Mouse (Mus musculus): ENCODE measurements at regions not wholly inside any gene's neighbourhood (a gene's known extent, or its start where the extent isn't known, plus 50 kb on each side); places are given as distances from the start of the nearest gene placed in this dataset.

- Histone ChIP-seq H3K27ac (ENCODE audit: insufficient read depth, low read depth, low read length) (peak overlapping the region; percentile 0; the same call in 1 of the 2 replicates), H3K36me3 (ENCODE audit: control insufficient read depth, insufficient read depth, low read length) (no peaks in the 10 kb centered on the region), H3K4me3 (ENCODE audit: low read depth, low read length) (no peak overlapping the region), H3K4me1 (ENCODE audit: control insufficient read depth, insufficient read depth, insufficient read length, low read length) (peaks cover 20% of the 10 kb centered on the region), H3K27me3 (ENCODE audit: control insufficient read depth, insufficient read depth, low read length) (no peaks in the 10 kb centered on the region)
- TF ChIP-seq POLR2A (IDR thresholded peaks at IDR 0.05; ENCODE audit: low read depth, low read length) (no peak), CTCF (IDR thresholded peaks at IDR 0.05; ENCODE audit: extremely low read depth, insufficient read length, insufficient replicate concordance, low read depth, low read length) (no peak)
- WGBS, result 70% methylated on average over 5 of the region's 5 CpGs
Observed at GRCm38 (mm10) chr15:36873884-36874243, 133.7 kb downstream of the Zfp706 start.

GRCm38 (mm10) chr15:36873058-36873883, 134.3 kb downstream of the Zfp706 start:
- WGBS, result 26% methylated on average over 10 of the region's 10 CpGs
- Histone ChIP-seq H3K4me1 (ENCODE audit: control insufficient read depth, insufficient read depth, insufficient read length, low read length) (peaks cover 16% of the 10 kb centered on the region), H3K4me3 (ENCODE audit: low read depth, low read length) (no peak overlapping the region)

DNA sequence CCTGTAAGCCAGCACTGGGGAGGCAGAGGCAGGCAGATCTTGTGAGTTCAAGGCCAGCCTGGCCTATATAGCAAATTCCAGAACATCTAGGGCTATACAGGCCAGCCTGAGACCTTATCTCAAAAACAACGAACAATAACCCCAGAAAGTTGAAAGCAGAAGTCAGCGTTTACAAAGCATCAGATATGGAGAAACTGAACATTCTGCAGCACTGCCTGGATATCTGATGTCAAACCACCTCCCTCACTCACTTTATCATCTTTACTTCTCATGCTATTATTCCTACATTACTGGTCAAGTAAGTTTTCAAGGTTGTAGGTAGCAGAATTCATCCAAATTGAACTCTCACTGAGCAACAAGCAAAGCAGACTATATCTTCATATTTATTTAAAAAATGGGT, 135.0 kb downstream of the Zfp706 start:
- Histone ChIP-seq H3K36me3 (ENCODE audit: control insufficient read depth, insufficient read depth, low read length) (no peaks in the 10 kb centered on the region), H3K27ac (ENCODE audit: insufficient read depth, low read depth, low read length) (no peak overlapping the region), H3K27me3 (ENCODE audit: control insufficient read depth, insufficient read depth, low read length) (no peaks in the 10 kb centered on the region), H3K4me1 (ENCODE audit: control insufficient read depth, insufficient read depth, insufficient read length, low read length) (peaks cover 12% of the 10 kb centered on the region), H3K4me3 (ENCODE audit: low read depth, low read length) (no peak overlapping the region)
- TF ChIP-seq POLR2A (IDR thresholded peaks at IDR 0.05; ENCODE audit: low read depth, low read length) (no peak), CTCF (IDR thresholded peaks at IDR 0.05; ENCODE audit: extremely low read depth, insufficient read length, insufficient replicate concordance, low read depth, low read length) (no peak)
- 40% methylated on average over 2 of the region's 2 CpGs for WGBS

More at GRCm38 (mm10) chr15:36873058-36873883, 134.3 kb downstream of the Zfp706 start:
- Histone ChIP-seq H3K36me3 (ENCODE audit: control insufficient read depth, insufficient read depth, low read length) (no peaks in the 10 kb centered on the region), H3K27me3 (ENCODE audit: control insufficient read depth, insufficient read depth, low read length) (no peaks in the 10 kb centered on the region), H3K27ac (ENCODE audit: insufficient read depth, low read depth, low read length) (peak overlapping the region; percentile 0; the same call in 1 of the 2 replicates)
- TF ChIP-seq CTCF (IDR thresholded peaks at IDR 0.05; ENCODE audit: extremely low read depth, insufficient read length, insufficient replicate concordance, low read depth, low read length) (no peak), POLR2A (IDR thresholded peaks at IDR 0.05; ENCODE audit: low read depth, low read length) (no peak)

- 84% methylated on average over 7 of the region's 7 CpGs for WGBS
- Histone ChIP-seq H3K27me3 (ENCODE audit: control insufficient read depth, insufficient read depth, low read length) (no peaks in the 10 kb centered on the region), H3K36me3 (ENCODE audit: control insufficient read depth, insufficient read depth, low read length) (no peaks in the 10 kb centered on the region), H3K4me3 (ENCODE audit: low read depth, low read length) (no peak overlapping the region), H3K27ac (ENCODE audit: insufficient read depth, low read depth, low read length) (no peak overlapping the region), H3K4me1 (ENCODE audit: control insufficient read depth, insufficient read depth, insufficient read length, low read length) (peaks cover 13% of the 10 kb centered on the region)
- TF ChIP-seq CTCF (IDR thresholded peaks at IDR 0.05; ENCODE audit: extremely low read depth, insufficient read length, insufficient replicate concordance, low read depth, low read length) (no peak), POLR2A (IDR thresholded peaks at IDR 0.05; ENCODE audit: low read depth, low read length) (no peak)
Observed at GRCm38 (mm10) chr15:36870717-36871116, 136.9 kb downstream of the Zfp706 start.

DNA sequence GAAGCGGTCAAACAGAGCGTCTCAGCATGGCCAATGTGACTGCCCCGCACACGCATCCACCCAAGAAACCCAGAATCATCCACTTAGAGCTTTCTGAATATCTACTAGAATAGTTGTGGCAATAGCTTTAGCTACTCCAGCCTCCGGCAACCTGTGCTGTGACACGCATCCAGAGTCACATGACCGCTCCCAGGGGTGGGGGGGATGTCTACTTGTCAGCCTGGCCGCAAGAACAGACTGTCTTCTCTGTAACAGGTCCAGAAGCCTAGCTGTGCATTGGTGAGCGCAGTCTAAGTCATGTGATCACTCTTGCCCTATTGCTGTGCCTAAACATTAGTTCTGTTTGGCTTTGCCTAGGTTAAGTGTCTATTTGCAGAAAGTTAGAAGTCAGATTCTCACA, 137.5 kb downstream of the Zfp706 start:
- Histone ChIP-seq H3K4me1 (ENCODE audit: control insufficient read depth, insufficient read depth, insufficient read length, low read length) (peaks cover 8% of the 10 kb centered on the region), H3K36me3 (ENCODE audit: control insufficient read depth, insufficient read depth, low read length) (no peaks in the 10 kb centered on the region), H3K4me3 (ENCODE audit: low read depth, low read length) (no peak overlapping the region), H3K27ac (ENCODE audit: insufficient read depth, low read depth, low read length) (no peak overlapping the region), H3K27me3 (ENCODE audit: control insufficient read depth, insufficient read depth, low read length) (no peaks in the 10 kb centered on the region)
- no peak for TF ChIP-seq POLR2A (IDR thresholded peaks at IDR 0.05; ENCODE audit: low read depth, low read length)
- WGBS, result 96% methylated on average over 9 of the region's 9 CpGs

GRCm38 (mm10) chr15:36866088-36866487, 141.5 kb downstream of the Zfp706 start:
- Histone ChIP-seq H3K4me3 (ENCODE audit: low read depth, low read length) (no peak overlapping the region), H3K27ac (ENCODE audit: insufficient read depth, low read depth, low read length) (no peak overlapping the region), H3K4me1 (ENCODE audit: control insufficient read depth, insufficient read depth, insufficient read length, low read length) (peaks cover 4% of the 10 kb centered on the region; the same call in 1 of the 2 replicates), H3K27me3 (ENCODE audit: control insufficient read depth, insufficient read depth, low read length) (no peaks in the 10 kb centered on the region), H3K36me3 (ENCODE audit: control insufficient read depth, insufficient read depth, low read length) (no peaks in the 10 kb centered on the region)
- WGBS, result 33% methylated on average over 1 of the region's 1 CpGs
- no peak for TF ChIP-seq POLR2A (IDR thresholded peaks at IDR 0.05; ENCODE audit: low read depth, low read length)
- TF ChIP-seq CTCF (IDR thresholded peaks at IDR 0.05; ENCODE audit: extremely low read depth, insufficient read length, insufficient replicate concordance, low read depth, low read length), result no peak

GRCm38 (mm10) chr15:36865332-36865731, 142.2 kb downstream of the Zfp706 start:
- Histone ChIP-seq H3K36me3 (ENCODE audit: control insufficient read depth, insufficient read depth, low read length) (no peaks in the 10 kb centered on the region), H3K4me3 (ENCODE audit: low read depth, low read length) (no peak overlapping the region), H3K27me3 (ENCODE audit: control insufficient read depth, insufficient read depth, low read length) (no peaks in the 10 kb centered on the region), H3K27ac (ENCODE audit: insufficient read depth, low read depth, low read length) (no peak overlapping the region), H3K4me1 (ENCODE audit: control insufficient read depth, insufficient read depth, insufficient read length, low read length) (peaks cover 4% of the 10 kb centered on the region; the same call in 1 of the 2 replicates)
- WGBS, result 25% methylated on average over 3 of the region's 3 CpGs
- no peak for TF ChIP-seq POLR2A (IDR thresholded peaks at IDR 0.05; ENCODE audit: low read depth, low read length)
- TF ChIP-seq CTCF (IDR thresholded peaks at IDR 0.05; ENCODE audit: extremely low read depth, insufficient read length, insufficient replicate concordance, low read depth, low read length), result no peak
